Mouse (Mus musculus) limb, embryonic 10.5 days (tissue): Measurements from ENCODE around the gene Fpr-rs4. TPM values are rescaled to one million over a fixed set of nuclear protein-coding genes. Genes with fewer than 3 reads are reported as not detected.
"Not testable (repeated sequence)": the region's sequence is repeated elsewhere in the genome, so short reads cannot be mapped to it uniquely, and the experiment has no call there.

ENCODE experiments used
- DNase-seq: peaks from one replicate; pipeline ENCODE4 v3.0.0-alpha.2; 2017; ENCODE audit warnings: low spot score
- H3K27ac ChIP-seq: fragments of 300-500 bp; sonication (generic); 2 replicates; pipeline ENCODE4 v1.5.1; 2016; ENCODE audit warnings: mild to moderate bottlenecking
- H3K27me3 ChIP-seq: fragments of 300-500 bp; sonication (generic); 2 replicates; pipeline ENCODE4 v1.6.1; 2016; ENCODE audit warnings: low read depth, mild to moderate bottlenecking; ENCODE audit not compliant: poor library complexity, severe bottlenecking
- H3K36me3 ChIP-seq: fragments of 300-500 bp; sonication (generic); 2 replicates; pipeline ENCODE4 v1.6.1; 2016; ENCODE audit warnings: mild to moderate bottlenecking, moderate library complexity
- H3K4me1 ChIP-seq: fragments of 300-500 bp; sonication (generic); 2 replicates; pipeline ENCODE4 v1.6.1; 2016
- H3K4me3 ChIP-seq: fragments of 300-500 bp; sonication (generic); 2 replicates; pipeline ENCODE4 v1.5.1; 2016; ENCODE audit warnings: mild to moderate bottlenecking, moderate library complexity
- H3K9me3 ChIP-seq: fragments of 300-500 bp; sonication (generic); replicated peaks from 2 replicates; pipeline ENCODE4 v1.6.1; 2016; ENCODE audit warnings: mild to moderate bottlenecking
- WGBS: fragments of 180-500 bp; shearing (Covaris S2); methylation state at CpG from one replicate; pipeline ENCODE4 v1.1.7; 2016; 5-methylcytosine and 5-hydroxymethylcytosine counted together
- polyA plus RNA-seq: library from polyadenylated mRNA; unstranded; fragments of >200 nt; fragmentation: Nextera tagmentation; extraction: Ambion mirVana; gene quantifications from 2 replicates; pipeline ENCODE4 v1.2.1, GENCODE M21; 2016

Fpr-rs4 gene
- polyA plus RNA-seq, result not detected in 2 replicates

- no peak for DNase-seq
- Histone ChIP-seq H3K27ac (no peak within 1 kb of the TSS), H3K4me1 (no peaks in the 10 kb centered on the region), H3K27me3 (no peaks in the 10 kb centered on the region), H3K9me3 (no peaks in the 10 kb centered on the region), H3K4me3 (no peak within 1 kb of the TSS), H3K36me3 (no peaks in the 10 kb centered on the region)
- WGBS, result 72% methylated on average over 2 of the region's 2 CpGs
Observed at GRCm38 (mm10) chr17:18021433-18021832, at the start of gene Fpr-rs4. Fpr-rs4 (plus strand) TSS chr17:18021733.

DNA sequence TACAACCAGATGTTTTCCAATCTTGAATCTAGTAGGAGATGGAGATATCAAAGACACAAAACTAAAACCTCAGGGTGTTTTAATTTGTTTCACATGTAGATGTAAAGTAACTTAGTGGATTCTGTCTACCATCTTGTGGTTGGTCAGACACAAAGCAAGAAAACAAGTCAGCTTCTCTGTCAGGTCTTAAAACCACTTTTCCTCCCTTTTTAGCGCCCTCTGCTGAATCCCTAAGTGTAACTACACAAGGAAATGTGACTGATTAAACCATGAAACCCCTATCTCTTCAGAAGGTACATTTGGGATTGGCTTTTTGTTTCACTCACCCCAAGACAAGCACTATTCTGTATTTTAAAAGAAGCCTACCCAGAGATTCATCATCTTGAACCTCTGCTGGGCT lies 48.1 kb upstream of the Fpr-rs4 start:
- no peak for DNase-seq
- WGBS, result 27% methylated on average over 1 of the region's 1 CpGs

DNA sequence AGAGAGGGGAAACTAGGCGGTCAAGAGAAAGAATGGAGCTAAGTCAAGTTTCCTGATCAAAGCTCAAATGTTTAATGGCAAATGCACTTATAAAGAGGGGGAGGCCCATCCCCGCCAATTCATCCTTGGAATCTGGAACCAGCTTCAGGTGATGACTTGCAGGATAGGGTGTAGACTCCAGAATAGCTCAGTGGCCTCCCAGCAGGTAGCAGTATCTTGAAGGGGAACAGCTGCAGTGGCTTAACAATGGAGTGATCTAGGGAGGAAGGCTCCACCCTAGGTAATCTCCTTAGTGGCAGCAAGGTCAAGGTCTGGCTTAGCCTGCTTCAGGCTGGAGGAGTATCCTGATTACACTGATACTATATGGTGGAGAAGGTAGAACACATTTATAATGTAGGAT lies 40.3 kb upstream of the Fpr-rs4 start:
- H3K27ac ChIP-seq, H3K27me3 ChIP-seq, H3K4me3 ChIP-seq, DNase-seq, H3K9me3 ChIP-seq, H3K36me3 ChIP-seq, H3K4me1 ChIP-seq: not testable (repeated sequence)
- WGBS, result 89% methylated on average over 2 of the region's 2 CpGs

More for the DNA sequence above, 48.1 kb upstream of the Fpr-rs4 start:
- Histone ChIP-seq H3K4me3 (no peak overlapping the region), H3K36me3 (no peaks in the 10 kb centered on the region), H3K27ac (no peak overlapping the region), H3K9me3 (no peaks in the 10 kb centered on the region), H3K4me1 (no peaks in the 10 kb centered on the region), H3K27me3 (no peaks in the 10 kb centered on the region)

DNA sequence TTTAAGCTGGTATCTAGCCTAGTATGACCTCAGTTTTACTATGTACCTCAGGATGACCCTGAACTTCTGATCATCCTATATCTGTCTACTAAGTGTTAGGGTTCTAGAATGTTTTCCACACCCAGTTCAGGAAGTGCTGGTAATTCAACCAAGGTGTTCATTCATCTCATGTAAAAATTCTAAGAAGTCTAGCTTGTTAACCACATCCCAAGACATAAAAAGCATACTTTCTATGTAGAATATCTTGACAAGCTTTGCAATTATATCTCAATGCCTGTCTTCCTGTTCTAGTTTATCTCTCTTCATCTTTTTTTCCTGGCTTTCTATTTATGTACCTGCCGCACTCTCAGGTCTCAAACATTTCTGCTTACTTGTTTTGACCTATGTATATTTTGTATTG lies 16.8 kb upstream of the Fpr-rs4 start:
- WGBS, result 96% methylated on average over 1 of the region's 1 CpGs
- no peak for DNase-seq
- Histone ChIP-seq H3K9me3 (no peaks in the 10 kb centered on the region), H3K36me3 (no peaks in the 10 kb centered on the region), H3K4me1 (no peaks in the 10 kb centered on the region), H3K27ac (no peak overlapping the region), H3K4me3 (no peak overlapping the region), H3K27me3 (no peaks in the 10 kb centered on the region)

- no peak within 1 kb of the TSS for H3K27ac ChIP-seq
- H3K4me3 ChIP-seq, result no peak within 1 kb of the TSS
- H3K9me3 ChIP-seq, result no peaks in the 10 kb centered on the region
- no peaks in the 10 kb centered on the region for H3K4me1 ChIP-seq
- 74% methylated on average over 2 of the region's 2 CpGs for WGBS
- no peaks in the 10 kb centered on the region for H3K36me3 ChIP-seq
- no peaks in the 10 kb centered on the region for H3K27me3 ChIP-seq
- DNase-seq, result no peak
Observed at GRCm38 (mm10) chr17:18049124-18049523, 27.6 kb downstream of the Fpr-rs4 start, which contains the start of gene Vmn2r124. Vmn2r124 (plus strand) TSS chr17:18049424.

Other genes with a start within 250 kb of the Fpr-rs4 start
- 55.0 and 75.1 TPM in 2 replicates for gene Spaca6, start 194.6 kb upstream of the Fpr-rs4 start, polyA plus RNA-seq
- gene Has1, start 166.5 kb upstream of the Fpr-rs4 start, polyA plus RNA-seq, result 1.2 and 2.1 TPM in 2 replicates
- gene Fpr1, start 137.8 kb upstream of the Fpr-rs4 start, polyA plus RNA-seq, result not detected in 2 replicates
- 0.16 TPM in 1 of 2 replicates, not detected in the other for gene Fpr2, start 133.9 kb upstream of the Fpr-rs4 start, polyA plus RNA-seq
- not detected in 2 replicates for gene Fpr3, start 133.9 kb upstream of the Fpr-rs4 start, polyA plus RNA-seq
- not detected in 2 replicates for gene Vmn2r124, start 27.7 kb downstream of the Fpr-rs4 start, polyA plus RNA-seq
- not detected in 2 replicates for gene Vmn2r91, start 63.3 kb downstream of the Fpr-rs4 start, polyA plus RNA-seq
- not detected in 2 replicates for gene Vmn2r92, start 130.2 kb downstream of the Fpr-rs4 start, polyA plus RNA-seq